Mouse (Mus musculus) testis, postnatal 14 days (tissue): ENCODE results near the gene Tcf12.

Experiments
- DNase-seq: peaks from one replicate; pipeline ENCODE4 v3.0.0; 2021; ENCODE audit warnings: low spot score

The Tcf12 gene

GRCm38 (mm10) chr9:71906522-71906921 is 205.1 kb downstream of the Tcf12 start:
- no peak for DNase-seq

GRCm38 (mm10) chr9:71898852-71899251 is 212.8 kb downstream of the Tcf12 start:
- DNase-seq = no peak

GRCm38 (mm10) chr9:71897399-71897798 is 214.3 kb downstream of the Tcf12 start:
- DNase-seq = no peak

- DNase-seq = no peak
These were observed 215.5 kb downstream of the Tcf12 start for GRCm38 (mm10) chr9:71895931-71896724.

- DNase-seq = no peak
These were observed 216.4 kb downstream of the Tcf12 start for GRCm38 (mm10) chr9:71895291-71895690.

- no peak for DNase-seq
These were observed 216.8 kb downstream of the Tcf12 start for GRCm38 (mm10) chr9:71894943-71895286.

- no peak for DNase-seq
These were observed 217.3 kb downstream of the Tcf12 start for GRCm38 (mm10) chr9:71894246-71894942.

- no peak for DNase-seq
These were observed 223.2 kb downstream of the Tcf12 start for GRCm38 (mm10) chr9:71888450-71888849.

- no peak for DNase-seq
These were observed 231.0 kb downstream of the Tcf12 start for GRCm38 (mm10) chr9:71880629-71881028.

GRCm38 (mm10) chr9:71879972-71880371 is 231.7 kb downstream of the Tcf12 start:
- no peak for DNase-seq

GRCm38 (mm10) chr9:71879415-71879814 is 232.3 kb downstream of the Tcf12 start:
- DNase-seq = no peak

- no peak for DNase-seq
These were observed 233.8 kb downstream of the Tcf12 start for GRCm38 (mm10) chr9:71877867-71878266.

- DNase-seq = no peak
These were observed 236.9 kb downstream of the Tcf12 start for GRCm38 (mm10) chr9:71874761-71875160.

GRCm38 (mm10) chr9:71874035-71874572 is 237.6 kb downstream of the Tcf12 start:
- no peak for DNase-seq

GRCm38 (mm10) chr9:71863338-71863737 is 248.3 kb downstream of the Tcf12 start:
- DNase-seq = no peak

GRCm38 (mm10) chr9:71861629-71862028 is 250.0 kb downstream of the Tcf12 start:
- DNase-seq = no peak

GRCm38 (mm10) chr9:71857926-71858325 is 253.7 kb downstream of the Tcf12 start:
- no peak for DNase-seq

GRCm38 (mm10) chr9:71853904-71854303 is 257.8 kb downstream of the Tcf12 start:
- DNase-seq = no peak

GRCm38 (mm10) chr9:71850283-71850682 is 261.4 kb downstream of the Tcf12 start:
- DNase-seq = no peak

- DNase-seq = no peak
These were observed 263.3 kb downstream of the Tcf12 start for GRCm38 (mm10) chr9:71848392-71848791.

- DNase-seq = no peak
These were observed 263.8 kb downstream of the Tcf12 start for GRCm38 (mm10) chr9:71847921-71848320.

GRCm38 (mm10) chr9:71841850-71842249 is 269.8 kb downstream of the Tcf12 start:
- no peak for DNase-seq

- DNase-seq = no peak
These were observed 274.3 kb downstream of the Tcf12 start for GRCm38 (mm10) chr9:71837366-71837765.
